Mouse (Mus musculus): Measurements from ENCODE around the gene Gm26920. TPM values are rescaled to one million over a fixed set of nuclear protein-coding genes. Genes with fewer than 3 reads are reported as not detected.

Gene Gm26920
- total and polyA plus RNA-seq, 3 experiments = not detected

DNA sequence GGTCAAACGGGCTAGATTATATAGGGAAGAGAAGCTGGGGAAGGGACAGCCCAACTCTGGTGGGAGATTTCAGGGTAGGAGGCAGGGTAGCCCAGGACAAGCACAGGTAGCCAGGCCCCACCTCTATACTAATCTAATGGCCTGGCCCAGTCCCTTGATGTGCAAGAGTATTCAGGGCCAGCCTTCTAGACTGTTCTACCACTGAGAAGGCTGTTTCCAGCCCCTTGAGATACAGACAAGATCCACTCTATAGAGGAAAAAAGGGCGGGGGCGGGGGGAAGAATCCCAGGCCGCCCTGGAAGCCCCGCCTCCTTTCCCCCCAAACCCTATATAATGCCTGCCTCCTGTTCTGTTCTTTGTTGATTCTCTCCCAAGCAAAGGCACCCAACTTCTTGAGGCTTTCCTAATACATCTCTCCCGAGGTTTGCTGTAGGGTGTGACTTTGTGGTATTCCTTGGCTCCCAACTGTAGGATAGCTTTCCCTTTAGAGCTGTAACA is 3.8 kb upstream of the Gm26920 start:
- H3K9ac ChIP-seq (ENCODE audit: insufficient read depth, low read depth) = peak overlapping the region; percentile 21; the same call in 1 of the 2 replicates
- DNase-seq (ENCODE audit: extremely low read depth) = no peak
- peaks cover 16 to 39% of the 10 kb centered on the region in 2 experiments for H3K4me1 ChIP-seq (ENCODE audit: control insufficient read depth in 1 of 2, insufficient read depth in 2 of 2)
- peaks cover 3 to 13% of the 10 kb centered on the region in 2 experiments for H3K36me3 ChIP-seq (replicated peaks in 1 of 2; ENCODE audit: control insufficient read depth in 1 of 2, insufficient read depth in 1 of 2, low read length in 1 of 2)
- no peak overlapping the region for H3K27ac ChIP-seq (ENCODE audit: insufficient read depth, low read depth)
- no peaks in the 10 kb centered on the region for H3K9me3 ChIP-seq (replicated peaks; ENCODE audit: low read length)
- dilution Hi-C loops (cut with MboI; ENCODE audit: extremely low pct_ligation_motif_present, extremely low pct_unique_long_range_greater_than_20kb, low sequenced_read_pairs) = no loop called here
- peaks cover 8% of the 10 kb centered on the region for H3K79me2 ChIP-seq (replicated peaks; ENCODE audit: control insufficient read depth, extremely low read depth, insufficient read depth, poor library complexity, severe bottlenecking)
- in situ Hi-C loops (cut with MboI; ENCODE audit: low pct_ligation_motif_present, low pct_unique_long_range_greater_than_20kb, low sequenced_read_pairs) = no loop called here
- H3K27me3 ChIP-seq (replicated peaks) = no peaks in the 10 kb centered on the region
- H3K4me3 ChIP-seq (replicated peaks in 1 of 3; ENCODE audit: low read depth in 2 of 3, low read length in 2 of 3, poor library complexity in 1 of 3) = peak overlapping the region; percentile 68 to 76 (median 73)
- no peak for TF ChIP-seq KAT2A (IDR thresholded peaks at IDR 0.05; ENCODE audit: insufficient replicate concordance, low read length)
- TF ChIP-seq USF2 (conservative IDR thresholded peaks at IDR 0.05; ENCODE audit: low read depth, low read length) = no peak
- H3K4me2 ChIP-seq (ENCODE audit: insufficient read depth, low read depth, poor library complexity, severe bottlenecking) = peak overlapping the region; percentile 87

DNA sequence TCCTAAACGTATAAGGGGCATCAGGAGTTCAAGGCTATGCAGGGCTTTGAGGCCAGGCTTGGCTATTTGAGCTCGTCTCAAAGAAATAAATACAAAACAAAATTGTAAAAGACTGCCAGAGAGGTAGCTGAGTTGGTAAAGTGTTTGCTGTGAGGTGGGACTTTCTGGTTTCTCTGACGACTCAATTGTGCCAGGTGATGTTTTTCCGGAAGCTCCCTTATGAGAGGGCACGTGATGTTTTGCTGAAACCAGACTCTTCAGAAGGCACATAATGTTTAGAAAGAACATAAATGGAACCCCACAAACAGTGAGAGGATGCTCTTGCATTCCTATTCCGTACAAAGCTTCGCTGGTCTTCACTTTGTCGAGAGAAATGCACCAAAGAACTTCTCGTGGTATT is 2.5 kb upstream of the Gm26920 start:
- Histone ChIP-seq H3K27ac (ENCODE audit: insufficient read depth, low read depth) (no peak overlapping the region), H3K4me1 (ENCODE audit: control insufficient read depth in 1 of 2, insufficient read depth in 2 of 2) (peaks cover 17 to 40% of the 10 kb centered on the region in 2 experiments), H3K79me2 (replicated peaks; ENCODE audit: control insufficient read depth, extremely low read depth, insufficient read depth, poor library complexity, severe bottlenecking) (peaks cover 14% of the 10 kb centered on the region), H3K4me2 (ENCODE audit: insufficient read depth, low read depth, poor library complexity, severe bottlenecking) (no peak overlapping the region), H3K4me3 (replicated peaks in 1 of 3; ENCODE audit: low read depth in 2 of 3, low read length in 2 of 3, poor library complexity in 1 of 3) (no peak overlapping the region), H3K9ac (ENCODE audit: insufficient read depth, low read depth) (no peak overlapping the region), H3K9me3 (replicated peaks; ENCODE audit: low read length) (no peaks in the 10 kb centered on the region), H3K36me3 (replicated peaks in 1 of 2; ENCODE audit: control insufficient read depth in 1 of 2, insufficient read depth in 1 of 2, low read length in 1 of 2) (peaks cover 3 to 4% of the 10 kb centered on the region in 2 experiments), H3K27me3 (replicated peaks) (no peaks in the 10 kb centered on the region)
- DNase-seq (ENCODE audit: extremely low read depth) = no peak
- dilution Hi-C loops (cut with MboI; ENCODE audit: extremely low pct_ligation_motif_present, extremely low pct_unique_long_range_greater_than_20kb, low sequenced_read_pairs) (no loop called here), in situ Hi-C loops (cut with MboI; ENCODE audit: low pct_ligation_motif_present, low pct_unique_long_range_greater_than_20kb, low sequenced_read_pairs) (no loop called here)
- TF ChIP-seq USF2 (conservative IDR thresholded peaks at IDR 0.05; ENCODE audit: low read depth, low read length) (no peak), PAX5 (IDR thresholded peaks at IDR 0.05; ENCODE audit: low read length) (no peak)

DNA sequence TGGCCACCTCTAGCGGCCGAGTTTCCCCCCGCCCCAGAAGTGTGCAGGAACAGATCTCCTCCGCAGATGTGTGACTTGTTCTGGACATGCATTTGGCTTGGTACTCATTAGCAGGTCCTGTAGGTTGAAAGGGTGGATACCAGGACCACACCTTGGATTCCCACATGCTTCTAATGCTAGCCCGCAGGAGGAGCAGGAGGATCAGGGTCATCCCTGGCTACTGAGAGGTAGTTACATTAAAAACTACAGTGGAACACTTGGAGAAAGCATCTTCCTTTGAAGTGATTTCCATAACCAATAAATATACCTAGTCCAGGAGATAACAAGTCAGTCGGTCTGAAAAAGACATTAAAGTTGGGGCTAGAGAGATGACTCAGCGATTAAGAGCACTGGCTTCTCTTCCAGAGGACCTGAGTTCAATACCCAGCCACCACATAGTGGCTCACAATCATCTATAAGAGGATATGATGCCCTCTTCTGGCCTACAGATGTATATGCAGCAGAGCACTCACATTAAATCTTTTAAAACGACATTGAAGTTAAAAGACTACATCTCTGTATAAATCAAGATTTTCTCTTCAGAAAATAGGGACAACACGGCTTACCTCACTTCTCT is 868 bp upstream of the Gm26920 start:
- peak overlapping the region; percentile 87 for H3K27ac ChIP-seq (ENCODE audit: insufficient read depth, low read depth)
- H3K9me3 ChIP-seq (replicated peaks; ENCODE audit: low read length) = no peaks in the 10 kb centered on the region
- peaks cover 13% of the 10 kb centered on the region for H3K79me2 ChIP-seq (replicated peaks; ENCODE audit: control insufficient read depth, extremely low read depth, insufficient read depth, poor library complexity, severe bottlenecking)
- peaks cover 10 to 33% of the 10 kb centered on the region in 2 experiments for H3K4me1 ChIP-seq (ENCODE audit: control insufficient read depth in 1 of 2, insufficient read depth in 2 of 2)
- peak overlapping the region; percentile 65 for H3K4me2 ChIP-seq (ENCODE audit: insufficient read depth, low read depth, poor library complexity, severe bottlenecking)
- peak overlapping the region; percentile 21 for H3K9ac ChIP-seq (ENCODE audit: insufficient read depth, low read depth)
- in situ Hi-C loops (cut with MboI; ENCODE audit: low pct_ligation_motif_present, low pct_unique_long_range_greater_than_20kb, low sequenced_read_pairs) (no loop called here), dilution Hi-C loops (cut with MboI; ENCODE audit: extremely low pct_ligation_motif_present, extremely low pct_unique_long_range_greater_than_20kb, low sequenced_read_pairs) (no loop called here)
- peak overlapping the region; percentile 47 to 78 (median 69) for H3K4me3 ChIP-seq (replicated peaks in 1 of 3; ENCODE audit: low read depth in 2 of 3, low read length in 2 of 3, poor library complexity in 1 of 3)
- H3K27me3 ChIP-seq (replicated peaks) = no peaks in the 10 kb centered on the region
- H3K36me3 ChIP-seq (replicated peaks in 1 of 2; ENCODE audit: control insufficient read depth in 1 of 2, insufficient read depth in 1 of 2, low read length in 1 of 2) = peaks cover 3 to 11% of the 10 kb centered on the region in 2 experiments
- peak; percentile 72 for DNase-seq (ENCODE audit: extremely low read depth)
- TF ChIP-seq CTCF (conservative IDR thresholded peaks at IDR 0.05 in 1 of 2, IDR thresholded peaks at IDR 0.05 in 1 of 2; ENCODE audit: low read depth in 2 of 2, low read length in 2 of 2) = peak; percentile 53 to 75; a peak in 3 of 4 replicates
- TF ChIP-seq EP300 (IDR thresholded peaks at IDR 0.05; ENCODE audit: low read length) = no peak
- 0 out of 2 replicates have a peak, but pooled peaks have one; percentile 20 for TF ChIP-seq IRF4 (IDR thresholded peaks at IDR 0.05; ENCODE audit: low read depth, low read length)
- TF ChIP-seq MAFK (IDR thresholded peaks at IDR 0.05; ENCODE audit: insufficient replicate concordance, low read length) = peak; percentile 91; the same call in 1 of the 2 replicates
- no peak for TF ChIP-seq GABPA (IDR thresholded peaks at IDR 0.05; ENCODE audit: insufficient replicate concordance, low read depth, low read length)
- TF ChIP-seq MEF2A (IDR thresholded peaks at IDR 0.05; ENCODE audit: borderline replicate concordance, low read depth, low read length) = no peak
- TF ChIP-seq HCFC1 (IDR thresholded peaks at IDR 0.05; ENCODE audit: low read depth, low read length) = peak; percentile 55; the same call in 1 of the 2 replicates
- peak; percentile 52 for TF ChIP-seq SMC3 (IDR thresholded peaks at IDR 0.05; ENCODE audit: low read depth, low read length)
- TF ChIP-seq RCOR1 (conservative IDR thresholded peaks at IDR 0.05; ENCODE audit: low read depth, low read length) = no peak
- TF ChIP-seq UBTF (IDR thresholded peaks at IDR 0.05; ENCODE audit: low read depth, low read length) = no peak
- peak; percentile 21; the same call in 1 of the 2 replicates for TF ChIP-seq SIN3A (IDR thresholded peaks at IDR 0.05; ENCODE audit: low read length)
- peak; percentile 61 for TF ChIP-seq RAD21 (IDR thresholded peaks at IDR 0.05; ENCODE audit: low read depth, low read length)
- TF ChIP-seq MXI1 (IDR thresholded peaks at IDR 0.05; ENCODE audit: low read depth, low read length) = no peak
